Mouse (Mus musculus): ENCODE results near the gene Letm1.

- TF ChIP-seq POLR2A (IDR thresholded peaks at IDR 0.05; ENCODE audit: low read depth, low read length), result peak; percentile 57
- no peak for TF ChIP-seq CTCF (IDR thresholded peaks at IDR 0.05; ENCODE audit: extremely low read depth, insufficient read length, insufficient replicate concordance, low read depth, low read length)
Observed at GRCm38 (mm10) chr5:33721541-33722265, 60.9 kb downstream of the Letm1 start, which contains the start of gene Fgfr3.
